Mouse (Mus musculus): ENCODE measurements around the gene Ugt1a5.
"Not testable (repeated sequence)": the region's sequence is repeated elsewhere in the genome, so short reads cannot be mapped to it uniquely, and the experiment has no call there.

The Ugt1a5 gene

GRCm38 (mm10) chr1:88224029-88224776 lies 58.4 kb downstream of the Ugt1a5 start:
- DNase-seq (ENCODE audit: extremely low spot score): no peak

DNA sequence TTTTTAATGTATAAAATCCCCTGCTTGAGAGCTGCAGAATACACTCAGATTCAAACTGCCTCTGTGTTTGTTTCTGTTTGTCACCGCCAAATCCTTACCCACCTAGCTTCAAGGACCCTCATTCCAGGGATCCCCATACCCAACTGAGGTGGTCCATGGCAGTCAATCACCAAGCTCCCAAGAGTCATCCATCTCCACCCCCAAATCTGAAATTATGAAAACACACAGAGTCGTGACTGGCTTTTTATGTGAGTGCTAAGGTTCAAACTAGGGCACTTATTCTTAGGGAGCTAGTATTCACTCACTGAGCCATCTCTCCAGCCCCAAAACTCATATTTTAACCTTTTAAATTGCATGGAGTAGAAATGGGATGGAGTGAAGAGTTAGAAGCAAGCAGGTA lies 59.5 kb downstream of the Ugt1a5 start:
- DNase-seq (ENCODE audit: extremely low spot score): not testable (repeated sequence)

GRCm38 (mm10) chr1:88225741-88226140 lies 59.9 kb downstream of the Ugt1a5 start:
- no peak for DNase-seq (ENCODE audit: extremely low spot score)

DNA sequence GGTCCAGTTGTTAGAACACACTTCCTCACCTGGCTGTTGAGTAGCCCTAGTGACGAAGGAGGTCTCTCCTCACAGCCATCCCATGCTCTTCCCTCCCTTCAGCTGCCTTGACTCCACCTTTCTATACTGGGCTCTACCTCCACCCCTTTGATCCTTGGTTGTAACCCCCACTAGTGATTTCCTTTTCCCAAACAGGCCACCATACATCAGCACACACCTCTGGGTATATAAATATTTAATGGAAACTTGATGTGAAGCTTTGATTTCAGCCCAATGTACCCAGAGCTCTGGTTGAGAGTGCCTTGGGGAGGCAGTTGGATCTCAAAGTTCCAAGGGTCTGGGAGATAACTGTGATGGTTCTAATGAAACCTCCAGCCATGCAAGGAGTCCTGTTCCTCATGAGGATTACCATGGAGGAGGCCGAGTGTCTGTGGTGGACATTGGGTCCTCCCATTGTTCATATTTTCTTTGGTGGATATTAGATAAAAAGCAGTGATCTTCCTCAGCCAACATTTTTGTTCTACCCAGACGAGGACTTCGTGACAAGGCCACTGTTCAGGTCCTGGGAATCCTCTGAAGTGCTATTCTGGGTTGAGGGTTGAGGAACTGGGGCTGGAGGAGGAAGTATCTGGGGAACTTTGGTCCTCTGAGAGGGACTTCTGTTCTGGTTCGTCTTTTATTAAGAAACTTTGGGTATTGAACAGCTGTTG lies 61.0 kb downstream of the Ugt1a5 start, which contains the start of gene Mroh2a:
TSS of gene Mroh2a (plus strand) at position 317 of the 710 bp plus-strand sequence.
- DNase-seq (ENCODE audit: extremely low spot score): no peak

- DNase-seq (ENCODE audit: extremely low spot score): no peak
Measured at GRCm38 (mm10) chr1:88227482-88227881, 61.7 kb downstream of the Ugt1a5 start.

DNA sequence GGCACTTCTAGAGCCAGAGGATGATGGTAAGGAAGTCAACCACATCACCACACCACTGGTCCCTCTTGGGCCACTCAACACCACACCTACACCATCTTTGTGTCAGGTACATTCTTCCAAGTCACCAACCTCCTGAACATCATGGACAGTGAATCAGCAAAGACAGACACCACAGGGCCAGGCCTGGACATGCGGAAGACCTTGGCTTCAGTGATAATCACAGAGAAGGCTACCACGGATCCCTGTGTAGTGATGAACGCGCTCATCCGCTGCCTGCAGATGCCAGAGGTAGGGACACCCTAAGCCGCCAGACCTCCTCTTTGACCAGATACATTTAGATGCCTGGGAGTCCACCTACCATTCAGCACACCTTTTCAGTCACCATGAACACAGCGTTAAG lies 62.3 kb downstream of the Ugt1a5 start:
- DNase-seq (ENCODE audit: extremely low spot score): no peak

- no peak for DNase-seq (ENCODE audit: extremely low spot score)
Measured at GRCm38 (mm10) chr1:88229566-88229965, 63.8 kb downstream of the Ugt1a5 start.

- DNase-seq (ENCODE audit: extremely low spot score): no peak
Measured at GRCm38 (mm10) chr1:88229986-88230385, 64.2 kb downstream of the Ugt1a5 start.

- DNase-seq (ENCODE audit: extremely low spot score): no peak
Measured at GRCm38 (mm10) chr1:88230421-88230820, 64.6 kb downstream of the Ugt1a5 start.

- DNase-seq (ENCODE audit: extremely low spot score): no peak
Measured at GRCm38 (mm10) chr1:88230981-88231802, 65.4 kb downstream of the Ugt1a5 start.

DNA sequence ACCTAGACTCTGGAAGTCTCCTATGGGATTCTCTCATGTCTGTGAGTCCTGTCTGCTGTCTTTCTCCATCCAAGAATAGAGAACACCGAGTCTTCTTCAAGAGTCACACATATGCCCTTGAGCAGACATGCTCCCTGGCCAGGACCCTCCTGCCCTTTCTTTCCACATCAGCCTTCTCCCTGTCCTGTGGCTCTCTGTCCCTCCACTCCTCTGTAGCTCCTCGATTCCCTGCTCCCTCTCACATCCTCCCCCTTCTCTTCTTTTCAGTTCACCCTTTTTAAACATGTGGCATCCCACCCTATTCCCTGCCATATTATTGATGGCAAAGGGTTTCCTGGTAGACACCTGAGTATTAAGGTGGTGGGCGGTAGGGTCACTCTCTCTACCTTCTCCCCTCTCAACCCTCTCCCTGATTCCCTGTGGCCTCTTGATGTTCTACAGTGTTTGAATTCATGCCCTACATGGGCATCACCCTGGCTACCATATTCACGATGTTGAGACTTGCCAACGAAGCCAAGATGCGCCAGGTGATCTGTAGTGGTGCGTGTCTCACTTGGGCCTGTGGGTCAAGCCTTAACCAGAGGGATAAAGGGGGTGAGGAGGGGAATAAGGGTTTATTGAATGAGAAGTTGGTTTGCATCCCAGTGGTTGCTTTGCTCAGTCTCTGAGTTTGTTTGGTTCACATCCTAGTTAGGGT lies 66.1 kb downstream of the Ugt1a5 start:
- no peak for DNase-seq (ENCODE audit: extremely low spot score)

GRCm38 (mm10) chr1:88232664-88233380 lies 67.0 kb downstream of the Ugt1a5 start:
- DNase-seq (ENCODE audit: extremely low spot score): no peak

DNA sequence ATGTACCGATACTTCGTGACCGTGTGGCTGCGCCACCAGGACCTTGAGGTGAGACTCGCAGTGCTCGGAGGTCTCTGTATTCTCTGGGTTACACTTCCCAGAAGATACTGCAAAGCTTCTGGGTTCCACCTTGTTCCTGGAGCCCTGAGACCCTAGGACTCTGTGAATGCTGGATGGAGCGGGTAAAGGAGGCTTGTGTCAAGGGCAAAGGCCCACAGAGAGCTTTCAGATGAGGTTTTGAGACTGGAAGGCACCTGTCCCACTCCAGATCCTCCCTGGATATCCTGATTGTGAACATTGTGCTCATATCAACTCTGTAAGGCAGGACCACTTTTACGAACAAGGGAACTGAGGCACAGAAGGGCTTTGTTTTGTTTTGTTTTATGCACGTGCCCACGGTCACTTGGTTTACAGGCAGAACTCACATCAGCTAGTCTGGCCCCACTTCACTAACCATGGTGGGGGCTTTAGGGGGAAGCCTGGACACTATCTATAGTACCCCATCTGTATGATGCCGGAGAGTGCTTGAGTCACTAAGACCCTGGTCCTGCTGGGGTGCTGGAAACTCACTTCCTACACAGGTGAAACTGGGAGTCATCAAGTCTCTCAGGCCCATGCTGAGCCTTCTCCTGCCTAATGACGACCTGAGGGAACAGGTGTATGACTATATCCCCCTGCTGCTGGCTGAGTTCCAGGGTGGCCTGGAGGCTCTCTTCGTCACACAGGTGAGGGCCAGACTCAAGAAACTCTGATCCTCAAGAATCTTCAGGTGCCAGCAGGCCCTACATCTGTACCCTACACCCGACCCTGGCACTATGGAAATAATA lies 67.8 kb downstream of the Ugt1a5 start:
- DNase-seq (ENCODE audit: extremely low spot score): no peak

- no peak for DNase-seq (ENCODE audit: extremely low spot score)
Measured at GRCm38 (mm10) chr1:88234248-88234610, 68.4 kb downstream of the Ugt1a5 start.

GRCm38 (mm10) chr1:88234646-88235045 lies 68.8 kb downstream of the Ugt1a5 start:
- DNase-seq (ENCODE audit: extremely low spot score): no peak

- DNase-seq (ENCODE audit: extremely low spot score): no peak
Measured at GRCm38 (mm10) chr1:88235046-88235893, 69.5 kb downstream of the Ugt1a5 start.

- DNase-seq (ENCODE audit: extremely low spot score): no peak
Measured at GRCm38 (mm10) chr1:88235894-88236415, 70.1 kb downstream of the Ugt1a5 start.

DNA sequence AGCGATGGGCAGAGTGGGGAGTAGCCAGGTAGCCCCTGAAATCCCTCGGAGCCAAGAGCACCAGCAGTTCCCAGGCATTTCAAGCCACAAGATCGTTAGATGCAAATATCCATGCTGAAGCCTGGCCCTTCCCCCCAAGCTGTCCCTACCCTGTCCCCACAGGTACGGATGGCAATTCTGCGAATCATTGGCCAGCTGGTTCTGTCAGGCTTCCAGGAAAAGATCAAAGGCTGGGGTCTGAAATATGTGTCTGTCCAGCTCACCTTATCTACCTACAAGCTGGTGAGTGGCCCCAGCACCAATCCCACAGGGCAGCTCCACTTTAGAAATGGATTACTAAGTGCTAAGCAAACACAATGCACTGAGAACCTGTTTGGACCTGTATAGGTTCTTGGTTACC lies 71.5 kb downstream of the Ugt1a5 start:
- no peak for DNase-seq (ENCODE audit: extremely low spot score)

- no peak for DNase-seq (ENCODE audit: extremely low spot score)
Measured at GRCm38 (mm10) chr1:88238771-88239170, 73.0 kb downstream of the Ugt1a5 start.
